Mouse (Mus musculus): ENCODE measurements around the gene Ntmt1.
A peak's percentile ranks its signal among the peaks of the same experiment; 100 is the strongest.

The Ntmt1 gene

GRCm38 (mm10) chr2:30807648-30808295 lies at the start of gene Ntmt1:
Gene Ntmt1, plus strand, starts transcription at chr2:30807826.
- peak; percentile 100 for DNase-seq (ENCODE audit: low read depth)

DNA sequence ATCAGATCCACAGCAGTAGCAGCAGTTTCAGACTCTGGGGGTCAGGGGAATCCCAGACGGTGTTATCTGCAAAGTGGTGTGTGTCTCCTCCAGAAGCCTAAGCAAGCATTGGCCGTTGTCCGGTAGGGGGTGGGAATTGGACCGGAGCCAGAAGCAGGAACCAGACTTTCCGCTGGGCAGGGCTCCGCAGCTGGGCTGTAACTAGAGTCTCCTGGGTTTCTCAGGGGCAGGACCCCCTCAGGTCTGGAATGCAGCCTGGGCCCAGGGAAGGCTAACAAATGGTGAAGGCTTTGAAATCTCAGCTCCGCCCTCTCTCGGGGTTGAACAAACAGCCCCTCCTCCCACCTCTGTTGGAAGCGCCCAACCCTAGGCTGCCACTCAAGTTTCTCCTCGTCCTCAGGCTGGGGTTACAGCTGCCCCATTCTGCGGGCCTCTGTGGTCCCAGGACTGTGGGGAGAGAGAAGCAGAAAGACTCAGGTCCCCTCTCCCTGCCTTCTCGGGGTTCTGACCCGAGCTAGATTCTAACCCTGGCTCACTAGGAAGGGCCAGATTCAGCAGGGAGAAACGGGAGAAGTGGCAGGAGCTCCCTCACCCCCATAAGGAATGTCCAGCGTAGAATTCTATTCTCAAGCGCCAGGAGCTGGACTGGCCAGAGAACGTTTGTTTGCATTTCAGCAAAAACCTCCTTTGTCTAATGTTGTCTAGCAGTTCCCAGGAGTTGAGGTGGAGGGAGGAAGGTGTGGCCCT lies 49.1 kb upstream of the Ntmt1 start:
- no peak for DNase-seq (ENCODE audit: low read depth)

DNA sequence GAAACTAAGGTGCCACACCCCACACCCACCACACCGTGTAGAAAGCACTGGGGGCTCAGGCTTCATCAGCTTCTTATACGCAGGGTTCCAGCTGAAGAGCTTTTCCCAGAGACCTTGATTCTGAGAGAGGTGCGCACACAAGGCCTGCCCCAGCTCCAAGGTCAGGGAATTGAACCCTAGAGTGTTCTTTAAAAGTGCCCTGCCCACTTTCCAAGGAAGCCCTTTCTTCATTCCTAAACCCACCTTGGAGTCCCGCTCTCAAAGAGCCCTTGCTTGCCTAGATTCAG lies 48.6 kb upstream of the Ntmt1 start:
- no peak for DNase-seq (ENCODE audit: low read depth)

DNA sequence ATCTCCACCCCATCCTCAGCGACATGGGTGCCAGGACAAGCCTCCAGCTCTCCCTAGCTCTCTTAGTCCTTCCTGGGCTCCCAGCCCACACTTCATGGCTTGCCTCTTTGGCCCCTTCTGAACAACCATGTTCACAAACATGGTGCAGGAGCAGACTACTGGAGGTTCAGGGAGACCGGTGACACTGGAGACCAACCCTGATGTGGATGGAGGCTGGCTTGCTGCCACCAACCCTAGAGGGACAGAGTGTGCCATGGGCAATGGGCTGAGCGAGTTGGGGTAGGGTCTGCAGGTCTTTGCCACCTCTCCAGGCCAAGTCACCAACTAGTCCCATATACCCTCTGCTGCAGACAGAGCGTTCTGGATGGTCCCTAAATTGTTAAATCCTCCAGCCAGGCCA lies 48.2 kb upstream of the Ntmt1 start:
- DNase-seq (ENCODE audit: low read depth): no peak

DNA sequence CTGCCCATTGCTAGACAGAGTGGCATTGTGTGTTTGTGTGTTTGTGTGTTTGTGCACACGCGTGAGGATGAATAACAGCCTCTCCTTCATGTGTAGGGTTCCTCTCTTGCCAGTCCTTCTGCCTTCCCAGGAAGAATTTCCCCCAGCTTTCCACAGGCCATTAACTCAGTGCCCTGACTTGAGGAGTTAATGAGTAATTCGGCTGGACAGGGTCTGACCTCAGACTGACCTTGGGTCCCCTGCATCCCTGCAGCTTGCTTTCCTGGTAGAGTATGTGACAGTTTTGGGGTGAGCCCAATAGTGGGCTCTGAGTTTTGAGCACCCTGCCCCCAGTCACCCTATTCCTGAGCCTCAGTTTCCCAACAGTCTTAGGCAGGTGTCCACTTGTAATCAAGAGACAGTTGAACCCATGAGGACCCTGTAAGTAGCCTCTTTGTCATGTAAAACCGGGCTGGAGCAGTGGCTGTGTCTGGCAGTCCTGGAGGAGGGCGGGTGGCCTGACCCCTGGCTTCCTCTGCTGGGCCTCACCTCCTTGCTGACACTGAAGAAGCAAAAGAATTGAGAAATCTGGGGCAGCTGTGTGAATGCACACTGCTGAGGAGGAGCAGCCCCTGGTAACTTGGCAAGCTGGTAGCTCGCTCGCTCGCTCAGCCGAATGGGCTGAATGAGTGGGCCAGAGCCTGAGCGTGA lies 47.6 kb upstream of the Ntmt1 start:
- no peak for DNase-seq (ENCODE audit: low read depth)

DNA sequence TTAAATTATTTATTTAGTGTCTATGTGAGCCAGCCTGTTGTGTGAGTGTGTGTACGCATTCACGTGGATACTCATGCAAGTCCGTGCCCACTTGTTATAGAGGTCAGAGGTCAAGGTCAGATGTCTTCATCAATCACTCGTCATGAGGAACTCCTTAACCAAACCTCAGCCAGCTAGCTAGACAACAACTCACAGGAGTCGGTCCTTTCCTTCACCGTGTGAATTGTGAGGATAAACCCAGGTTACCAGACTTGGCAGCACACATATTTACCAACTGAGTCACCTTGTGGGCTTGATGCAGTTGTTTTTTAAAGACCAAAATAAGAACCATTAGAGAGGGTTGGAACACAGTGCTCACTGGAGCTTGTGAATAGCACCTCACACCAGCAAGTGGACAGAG lies 46.9 kb upstream of the Ntmt1 start:
- DNase-seq (ENCODE audit: low read depth): no peak

DNA sequence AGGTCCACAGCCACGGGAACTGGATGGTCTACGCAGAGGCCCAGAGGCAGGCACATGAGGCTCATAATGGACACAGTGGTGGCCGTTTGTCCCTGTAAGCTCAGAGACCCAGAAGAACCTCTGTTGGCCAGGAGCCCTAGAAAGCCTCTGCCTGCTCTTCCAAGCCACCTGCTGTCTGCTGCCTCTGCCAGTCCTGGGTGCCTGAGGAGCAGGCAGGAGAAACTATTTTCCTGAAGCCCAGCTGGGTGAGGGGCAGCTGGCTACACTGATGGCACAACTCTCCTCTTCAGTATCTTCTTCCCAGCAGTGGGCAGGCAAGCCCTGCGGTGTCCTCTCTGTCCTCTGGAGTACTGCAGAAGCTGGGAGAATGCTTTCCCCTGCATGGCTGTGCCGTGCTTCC lies 41.2 kb upstream of the Ntmt1 start:
- DNase-seq (ENCODE audit: low read depth): no peak

- DNase-seq (ENCODE audit: low read depth): no peak
Observed at GRCm38 (mm10) chr2:30767626-30768240, 39.9 kb upstream of the Ntmt1 start.

- no peak for DNase-seq (ENCODE audit: low read depth)
Observed at GRCm38 (mm10) chr2:30768529-30768928, 39.1 kb upstream of the Ntmt1 start.

- peak; percentile 27 for DNase-seq (ENCODE audit: low read depth)
Observed at GRCm38 (mm10) chr2:30769187-30769586, 38.4 kb upstream of the Ntmt1 start.

DNA sequence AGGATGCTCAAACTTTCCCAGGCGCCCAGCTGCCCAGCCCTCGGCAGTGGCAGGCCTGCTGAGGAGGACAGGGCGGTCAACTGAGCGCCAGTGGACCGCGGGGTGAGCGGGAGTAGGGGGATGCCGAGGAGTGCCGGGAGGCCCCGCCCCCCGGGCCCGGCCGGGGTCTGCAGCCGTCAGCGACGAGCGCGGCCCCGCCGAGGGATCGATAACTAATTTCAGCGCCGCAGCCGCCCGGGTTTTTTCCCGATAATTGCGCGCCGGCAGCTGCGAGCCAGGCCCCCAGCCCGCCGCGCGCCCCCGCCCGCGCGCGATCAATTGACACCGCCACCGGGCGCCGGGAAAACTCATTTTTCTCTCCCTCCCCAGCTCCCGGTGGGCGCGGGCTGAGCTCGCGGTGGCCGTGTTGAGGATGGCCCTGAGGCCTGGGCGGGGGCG lies 36.2 kb upstream of the Ntmt1 start:
- no peak for DNase-seq (ENCODE audit: low read depth)

DNA sequence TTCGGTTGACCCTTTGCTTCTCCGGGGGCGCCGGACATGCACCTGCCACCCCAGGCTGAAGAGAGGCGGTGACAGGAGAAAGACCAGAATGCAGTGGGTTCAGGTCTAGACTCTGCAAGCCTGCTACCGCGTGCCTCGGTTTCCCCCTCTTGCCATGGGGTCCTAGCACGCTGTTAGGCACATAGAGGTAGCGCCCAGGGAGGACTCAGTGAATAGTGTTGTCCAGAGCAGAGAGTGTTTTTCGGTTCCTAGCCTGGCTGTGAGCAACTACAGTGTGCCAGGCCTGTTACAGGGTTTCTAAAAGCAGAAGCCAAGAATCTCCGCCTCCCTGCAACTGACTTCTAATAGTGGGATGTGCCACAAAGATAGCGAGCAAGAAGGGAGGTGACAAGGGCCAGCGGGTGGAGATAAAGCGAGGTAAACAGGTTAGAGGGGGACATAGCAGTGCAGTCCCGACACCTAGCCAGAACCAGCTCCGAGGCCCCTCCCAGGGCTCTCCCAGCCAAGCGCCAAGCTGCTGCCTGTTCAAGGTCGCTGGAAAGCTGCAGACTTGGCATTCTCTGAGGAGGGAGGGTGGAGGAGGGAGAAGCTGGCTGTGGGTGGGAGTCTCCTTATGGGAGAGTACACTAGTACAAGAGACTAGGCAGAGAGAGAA lies 35.7 kb upstream of the Ntmt1 start:
- no peak for DNase-seq (ENCODE audit: low read depth)

DNA sequence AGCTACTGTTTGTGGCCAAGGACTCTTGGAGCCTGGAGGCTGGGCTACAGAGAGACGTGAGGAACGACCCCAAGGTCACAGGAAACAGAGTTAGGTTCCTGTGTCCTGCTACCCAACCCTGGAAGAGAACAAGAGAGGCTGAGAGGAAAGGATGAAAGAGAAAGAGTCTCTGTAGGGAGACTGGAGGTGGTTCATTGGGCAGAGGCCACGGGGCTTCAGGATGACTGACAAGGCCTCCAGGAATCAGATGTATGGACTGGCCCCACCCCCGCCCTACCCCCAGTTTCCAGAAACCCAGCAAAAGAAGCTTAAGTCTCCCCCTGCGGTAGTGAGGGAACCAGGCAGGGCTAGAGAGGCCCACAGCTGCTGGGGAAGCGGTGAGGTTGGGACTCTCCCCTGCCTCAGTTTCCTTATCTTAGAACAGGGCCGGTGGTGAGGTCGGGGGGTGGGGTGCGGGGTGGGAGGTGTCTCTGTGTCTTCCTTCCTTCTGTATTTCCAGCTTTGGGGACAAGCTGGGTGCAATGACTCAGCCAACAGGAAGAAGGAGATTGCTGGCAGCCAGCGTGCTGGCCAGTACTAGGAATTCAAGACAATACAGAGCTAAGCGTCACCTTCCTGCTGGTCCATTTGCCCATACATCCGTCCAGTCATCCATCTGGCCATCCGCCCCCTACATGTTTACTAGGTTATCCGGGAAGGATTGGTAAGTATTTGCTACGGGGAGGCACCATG lies 34.9 kb upstream of the Ntmt1 start:
- DNase-seq (ENCODE audit: low read depth): no peak

DNA sequence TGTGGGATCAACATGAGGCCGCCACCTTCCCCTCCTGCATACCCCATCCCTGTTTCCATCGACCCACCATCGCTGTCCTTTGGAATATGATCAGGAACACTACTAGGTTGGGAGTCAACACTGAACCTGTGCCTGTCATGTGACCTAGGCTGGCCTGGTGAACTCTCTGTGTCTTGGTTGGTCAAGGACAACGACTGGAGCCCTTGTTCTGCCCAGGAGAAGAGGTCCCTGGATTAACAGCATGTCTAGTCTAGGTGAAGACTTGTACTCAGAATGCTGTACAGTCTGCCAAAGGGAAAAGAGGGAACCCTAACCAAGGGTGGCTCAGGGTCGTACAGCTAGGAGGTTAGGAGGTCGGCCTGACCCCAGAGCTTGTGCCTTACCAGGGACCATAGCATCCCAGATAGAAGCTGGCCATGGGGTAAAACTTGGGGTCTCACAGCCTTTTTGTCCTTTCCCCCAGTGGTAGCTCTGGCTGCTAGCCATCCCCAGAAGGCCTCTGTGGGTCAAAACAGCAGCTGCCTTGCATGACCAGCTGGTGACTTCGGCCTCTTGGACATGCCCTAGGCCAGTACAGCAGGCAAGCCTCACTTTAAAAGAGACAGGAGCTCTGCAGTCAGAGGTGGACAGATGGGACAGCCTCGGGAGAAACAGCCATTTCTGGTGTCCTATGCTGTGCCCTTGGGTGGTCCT lies 34.2 kb upstream of the Ntmt1 start:
- no peak for DNase-seq (ENCODE audit: low read depth)

- peak; percentile 53 for DNase-seq (ENCODE audit: low read depth)
Observed at GRCm38 (mm10) chr2:30775955-30776354, 31.7 kb upstream of the Ntmt1 start.

DNA sequence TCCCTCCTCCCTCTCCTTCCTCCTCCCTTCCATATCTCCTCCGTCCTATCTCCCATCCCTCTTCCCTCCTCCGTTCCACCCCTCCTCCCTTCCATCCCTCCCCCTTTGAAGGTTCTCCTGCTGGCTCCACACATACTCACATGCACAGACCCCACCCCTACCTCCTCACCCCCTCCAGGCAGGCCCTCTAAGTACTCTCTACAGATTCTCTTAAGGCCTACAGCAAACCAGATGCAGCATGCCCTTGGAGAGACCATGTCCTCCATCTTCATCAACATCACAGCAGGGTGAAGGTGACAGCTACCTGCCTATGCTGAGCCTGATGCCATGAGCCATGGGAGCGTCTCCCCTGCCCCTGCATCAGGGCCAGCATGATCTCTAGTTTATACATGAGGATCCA lies 30.4 kb upstream of the Ntmt1 start:
- no peak for DNase-seq (ENCODE audit: low read depth)

DNA sequence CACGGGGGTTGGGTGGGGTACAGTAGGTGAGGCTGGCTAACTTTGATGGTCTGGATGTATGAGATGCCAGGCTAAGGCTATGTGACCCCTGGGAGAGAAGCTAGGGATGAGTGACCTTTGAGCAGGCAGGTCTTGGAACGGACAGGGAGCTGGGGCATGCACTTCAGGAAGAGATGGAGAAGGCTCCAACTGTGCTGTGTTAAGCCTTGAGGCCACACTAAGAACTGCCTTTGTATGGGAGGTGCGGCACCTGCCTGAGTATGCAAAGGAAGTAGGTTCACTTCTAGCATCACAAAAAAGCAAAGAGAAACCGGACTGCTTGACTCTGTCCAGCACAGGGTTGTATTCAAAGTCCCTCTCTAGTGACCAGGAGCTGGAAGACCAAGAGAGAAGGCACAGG lies 29.4 kb upstream of the Ntmt1 start:
- no peak for DNase-seq (ENCODE audit: low read depth)

DNA sequence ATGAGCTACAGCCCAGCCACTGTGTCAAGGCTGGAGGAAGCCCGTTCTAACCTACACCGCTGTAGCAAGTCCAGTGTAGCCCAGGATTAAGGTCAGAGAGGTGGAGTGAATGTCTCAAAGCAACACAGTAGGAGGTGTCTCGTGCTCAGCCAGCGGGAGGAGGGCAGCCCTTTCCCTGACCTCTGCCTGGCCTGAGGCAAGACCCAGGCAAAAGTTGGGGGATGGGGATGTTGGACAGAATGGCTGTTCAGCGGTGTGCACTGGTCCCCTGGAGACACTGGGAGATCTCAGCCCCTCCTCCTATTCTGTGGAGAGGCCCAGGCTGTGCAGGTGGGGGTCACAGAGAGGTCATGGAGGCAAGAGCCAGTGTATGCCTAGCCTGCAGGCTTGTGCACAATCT lies 28.4 kb upstream of the Ntmt1 start:
- no peak for DNase-seq (ENCODE audit: low read depth)

GRCm38 (mm10) chr2:30782312-30783290 lies 25.0 kb upstream of the Ntmt1 start:
- DNase-seq (ENCODE audit: low read depth): no peak

- peak; percentile 23 for DNase-seq (ENCODE audit: low read depth)
Observed at GRCm38 (mm10) chr2:30783346-30783745, 24.3 kb upstream of the Ntmt1 start.
